Mouse (Mus musculus): ENCODE measurements at regions not wholly inside any gene's neighbourhood (a gene's known extent, or its start where the extent isn't known, plus 50 kb on each side); places are given as distances from the start of the nearest gene placed in this dataset.

DNA sequence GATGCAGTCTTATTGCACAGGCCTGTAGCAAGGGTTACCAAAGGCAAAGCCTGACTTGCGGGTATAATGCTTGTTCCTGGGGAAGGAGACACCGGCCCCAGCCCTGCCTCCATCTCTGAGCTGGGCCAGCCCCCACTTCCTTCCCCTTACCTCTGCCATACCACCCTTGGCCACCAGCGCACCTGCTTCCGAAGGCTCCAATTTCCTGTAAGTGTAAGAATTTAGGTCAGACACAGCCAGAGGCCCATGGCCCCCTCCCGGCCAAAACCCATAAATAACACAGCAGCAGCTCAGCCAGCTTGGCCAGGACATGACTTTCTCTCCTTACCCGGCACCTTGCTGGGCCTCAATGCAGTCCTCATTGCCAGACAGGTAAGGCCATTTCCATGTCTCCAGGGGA lies 88.2 kb upstream of the Wnt4 start:
- Histone ChIP-seq H3K79me2 (ENCODE audit: control insufficient read depth, insufficient read depth, low read length) (no peaks in the 10 kb centered on the region), H3K36me3 (ENCODE audit: control insufficient read depth, insufficient read depth, low read length) (no peaks in the 10 kb centered on the region), H3K9ac (ENCODE audit: low read depth, low read length) (no peak overlapping the region), H3K4me1 (ENCODE audit: control insufficient read depth, insufficient read depth, low read length) (peaks cover 2% of the 10 kb centered on the region; the same call in 1 of the 2 replicates), H3K27me3 (ENCODE audit: control insufficient read depth, insufficient read depth, low read length) (peaks cover 2% of the 10 kb centered on the region; the same call in 1 of the 2 replicates), H3K27ac (replicated peaks; ENCODE audit: insufficient read depth, low read depth, low read length) (no peak overlapping the region), H3K4me3 (ENCODE audit: insufficient read depth, low read depth, low read length) (no peak overlapping the region)
- WGBS, result 72% methylated on average over 6 of the region's 6 CpGs
- TF ChIP-seq POLR2A (IDR thresholded peaks at IDR 0.05; ENCODE audit: extremely low read depth, insufficient read depth, low read length), result no peak
- no peak for TF ChIP-seq CTCF (IDR thresholded peaks at IDR 0.05; ENCODE audit: low read depth, low read length)
- DNase-seq (ENCODE audit: extremely low read depth, low read depth, low spot score), result no peak

DNA sequence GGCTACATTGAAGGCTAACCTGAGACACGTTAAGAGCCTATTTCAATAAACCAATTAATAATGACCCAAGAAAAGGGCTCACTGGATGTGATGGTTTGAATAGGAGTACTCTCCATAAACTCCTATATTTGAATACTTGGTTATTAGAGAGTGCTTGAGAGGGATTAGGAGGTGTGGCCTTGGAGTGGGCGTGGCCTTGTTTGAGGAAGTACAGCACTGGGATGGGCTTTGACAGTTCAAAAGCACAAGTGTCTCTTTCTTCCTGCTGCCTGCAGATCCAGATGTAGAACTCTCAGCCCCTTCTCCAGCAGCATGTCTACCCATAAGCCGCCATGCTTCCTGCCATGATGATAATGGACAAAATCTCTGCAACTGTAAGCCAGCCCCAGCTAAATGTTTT lies 89.7 kb upstream of the Wnt4 start:
- Histone ChIP-seq H3K4me3 (ENCODE audit: insufficient read depth, low read depth, low read length) (no peak overlapping the region), H3K27me3 (ENCODE audit: control insufficient read depth, insufficient read depth, low read length) (peaks cover 2% of the 10 kb centered on the region; the same call in 1 of the 2 replicates), H3K4me1 (ENCODE audit: control insufficient read depth, insufficient read depth, low read length) (peaks cover 6% of the 10 kb centered on the region), H3K27ac (replicated peaks; ENCODE audit: insufficient read depth, low read depth, low read length) (no peak overlapping the region), H3K9ac (ENCODE audit: low read depth, low read length) (no peak overlapping the region), H3K79me2 (ENCODE audit: control insufficient read depth, insufficient read depth, low read length) (no peaks in the 10 kb centered on the region), H3K36me3 (ENCODE audit: control insufficient read depth, insufficient read depth, low read length) (no peaks in the 10 kb centered on the region)
- DNase-seq (ENCODE audit: extremely low read depth, low read depth, low spot score), result no peak
- WGBS, result 67% methylated on average over 3 of the region's 3 CpGs
- no peak for TF ChIP-seq POLR2A (IDR thresholded peaks at IDR 0.05; ENCODE audit: extremely low read depth, insufficient read depth, low read length)
- TF ChIP-seq CTCF (IDR thresholded peaks at IDR 0.05; ENCODE audit: low read depth, low read length), result no peak

- Histone ChIP-seq H3K27ac (replicated peaks; ENCODE audit: insufficient read depth, low read depth, low read length) (no peak overlapping the region), H3K36me3 (ENCODE audit: control insufficient read depth, insufficient read depth, low read length) (no peaks in the 10 kb centered on the region), H3K9ac (ENCODE audit: low read depth, low read length) (no peak overlapping the region), H3K27me3 (ENCODE audit: control insufficient read depth, insufficient read depth, low read length) (peaks cover 2% of the 10 kb centered on the region; the same call in 1 of the 2 replicates), H3K4me3 (ENCODE audit: insufficient read depth, low read depth, low read length) (no peak overlapping the region), H3K4me1 (ENCODE audit: control insufficient read depth, insufficient read depth, low read length) (peaks cover 6% of the 10 kb centered on the region), H3K79me2 (ENCODE audit: control insufficient read depth, insufficient read depth, low read length) (no peaks in the 10 kb centered on the region)
- TF ChIP-seq CTCF (IDR thresholded peaks at IDR 0.05; ENCODE audit: low read depth, low read length) (no peak), POLR2A (IDR thresholded peaks at IDR 0.05; ENCODE audit: extremely low read depth, insufficient read depth, low read length) (no peak)
- WGBS, result 93% methylated on average over 9 of the region's 9 CpGs
- DNase-seq (ENCODE audit: extremely low read depth, low read depth, low spot score), result no peak
Observed at GRCm38 (mm10) chr4:137187051-137187450, 90.2 kb upstream of the Wnt4 start.

DNA sequence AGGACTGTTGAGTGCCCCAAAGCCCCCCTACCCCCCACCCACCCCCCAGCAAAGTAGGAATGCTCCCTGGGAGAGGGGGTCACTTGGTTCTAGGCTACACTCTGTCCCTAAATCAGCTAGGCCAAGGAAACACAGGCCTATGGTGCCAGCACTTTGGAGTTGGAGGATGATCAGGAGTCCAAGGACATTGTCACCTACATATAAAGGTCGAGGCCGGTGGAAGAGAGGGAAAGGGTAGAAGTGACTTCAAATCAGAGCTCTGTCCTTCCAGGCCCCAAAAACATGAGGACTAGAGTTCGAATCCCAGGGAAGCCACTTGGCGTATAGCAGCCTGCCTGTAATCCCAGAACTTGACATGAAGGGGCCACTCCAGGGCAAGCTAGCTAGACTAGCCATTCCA lies 92.3 kb upstream of the Wnt4 start:
- DNase-seq (ENCODE audit: extremely low read depth, low read depth, low spot score), result peak; percentile 14
- H3K4me3 ChIP-seq (ENCODE audit: insufficient read depth, low read depth, low read length), result no peak overlapping the region
- WGBS, result 79% methylated on average over 4 of the region's 4 CpGs
- TF ChIP-seq CTCF (IDR thresholded peaks at IDR 0.05; ENCODE audit: low read depth, low read length), result no peak
- no peak for TF ChIP-seq POLR2A (IDR thresholded peaks at IDR 0.05; ENCODE audit: extremely low read depth, insufficient read depth, low read length)
- H3K4me1 ChIP-seq (ENCODE audit: control insufficient read depth, insufficient read depth, low read length), result peaks cover 6% of the 10 kb centered on the region
- H3K27ac ChIP-seq (replicated peaks; ENCODE audit: insufficient read depth, low read depth, low read length), result no peak overlapping the region
- no peaks in the 10 kb centered on the region for H3K79me2 ChIP-seq (ENCODE audit: control insufficient read depth, insufficient read depth, low read length)
- peaks cover 5% of the 10 kb centered on the region; the same call in 1 of the 2 replicates for H3K27me3 ChIP-seq (ENCODE audit: control insufficient read depth, insufficient read depth, low read length)
- no peaks in the 10 kb centered on the region for H3K36me3 ChIP-seq (ENCODE audit: control insufficient read depth, insufficient read depth, low read length)
- H3K9ac ChIP-seq (ENCODE audit: low read depth, low read length), result no peak overlapping the region

DNA sequence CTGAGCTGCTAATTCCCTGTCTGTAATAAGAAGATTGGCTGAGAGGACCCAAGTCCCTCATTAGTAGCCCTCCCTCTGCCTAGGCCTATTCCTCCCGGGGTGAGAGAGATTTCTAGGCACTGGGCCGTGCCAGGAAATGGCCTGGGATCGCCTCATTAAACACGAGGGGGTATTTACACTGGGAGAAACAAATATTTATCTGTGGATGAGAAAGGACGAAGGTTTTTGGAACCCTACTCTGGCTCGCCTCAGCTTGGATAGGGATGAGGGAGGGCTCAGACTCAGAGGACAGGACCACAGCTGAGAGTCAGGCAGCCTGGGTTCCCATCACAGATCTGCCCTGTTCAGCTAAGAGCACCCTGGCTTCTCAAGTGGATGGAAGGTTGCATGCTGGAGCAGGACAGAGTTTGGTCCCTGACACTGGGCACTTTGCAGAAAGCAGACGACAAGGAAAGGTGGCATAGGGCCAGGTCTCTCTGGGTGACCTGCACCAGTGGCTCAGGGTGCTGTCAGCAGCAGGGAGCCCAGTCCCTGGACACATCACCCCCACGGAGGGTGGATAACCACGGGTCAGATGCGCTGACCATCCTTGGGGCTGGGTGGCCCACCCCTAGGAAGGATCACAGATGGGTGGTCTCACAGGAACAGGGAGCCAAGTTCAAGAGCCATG lies 94.0 kb upstream of the Wnt4 start:
- no peak overlapping the region for H3K4me3 ChIP-seq (ENCODE audit: insufficient read depth, low read depth, low read length)
- DNase-seq (ENCODE audit: extremely low read depth, low read depth, low spot score), result peak; percentile 71
- 24% methylated on average over 10 of the region's 10 CpGs for WGBS
- H3K36me3 ChIP-seq (ENCODE audit: control insufficient read depth, insufficient read depth, low read length), result no peaks in the 10 kb centered on the region
- H3K27ac ChIP-seq (replicated peaks; ENCODE audit: insufficient read depth, low read depth, low read length), result peak overlapping the region; percentile 32; the same call in 1 of the 2 replicates
- peaks cover 5% of the 10 kb centered on the region; the same call in 1 of the 2 replicates for H3K27me3 ChIP-seq (ENCODE audit: control insufficient read depth, insufficient read depth, low read length)
- no peak overlapping the region for H3K9ac ChIP-seq (ENCODE audit: low read depth, low read length)
- no peaks in the 10 kb centered on the region for H3K79me2 ChIP-seq (ENCODE audit: control insufficient read depth, insufficient read depth, low read length)
- TF ChIP-seq CTCF (IDR thresholded peaks at IDR 0.05; ENCODE audit: low read depth, low read length) (no peak), POLR2A (IDR thresholded peaks at IDR 0.05; ENCODE audit: extremely low read depth, insufficient read depth, low read length) (no peak)
- peaks cover 4% of the 10 kb centered on the region for H3K4me1 ChIP-seq (ENCODE audit: control insufficient read depth, insufficient read depth, low read length)

- Histone ChIP-seq H3K36me3 (ENCODE audit: control insufficient read depth, insufficient read depth, low read length) (no peaks in the 10 kb centered on the region), H3K4me1 (ENCODE audit: control insufficient read depth, insufficient read depth, low read length) (peaks cover 4% of the 10 kb centered on the region), H3K79me2 (ENCODE audit: control insufficient read depth, insufficient read depth, low read length) (no peaks in the 10 kb centered on the region), H3K27me3 (ENCODE audit: control insufficient read depth, insufficient read depth, low read length) (peaks cover 5% of the 10 kb centered on the region; the same call in 1 of the 2 replicates), H3K9ac (ENCODE audit: low read depth, low read length) (no peak overlapping the region), H3K27ac (replicated peaks; ENCODE audit: insufficient read depth, low read depth, low read length) (no peak overlapping the region), H3K4me3 (ENCODE audit: insufficient read depth, low read depth, low read length) (no peak overlapping the region)
- no peak for DNase-seq (ENCODE audit: extremely low read depth, low read depth, low spot score)
- no peak for TF ChIP-seq POLR2A (IDR thresholded peaks at IDR 0.05; ENCODE audit: extremely low read depth, insufficient read depth, low read length)
- TF ChIP-seq CTCF (IDR thresholded peaks at IDR 0.05; ENCODE audit: low read depth, low read length), result no peak
- 82% methylated on average over 14 of the region's 14 CpGs for WGBS
Observed at GRCm38 (mm10) chr4:137182547-137182946, 94.7 kb upstream of the Wnt4 start.

Measured in liver, adult 2 months (tissue).